ENCODE assay signal across 9 mouse cellular contexts in the genomic region with DNA sequence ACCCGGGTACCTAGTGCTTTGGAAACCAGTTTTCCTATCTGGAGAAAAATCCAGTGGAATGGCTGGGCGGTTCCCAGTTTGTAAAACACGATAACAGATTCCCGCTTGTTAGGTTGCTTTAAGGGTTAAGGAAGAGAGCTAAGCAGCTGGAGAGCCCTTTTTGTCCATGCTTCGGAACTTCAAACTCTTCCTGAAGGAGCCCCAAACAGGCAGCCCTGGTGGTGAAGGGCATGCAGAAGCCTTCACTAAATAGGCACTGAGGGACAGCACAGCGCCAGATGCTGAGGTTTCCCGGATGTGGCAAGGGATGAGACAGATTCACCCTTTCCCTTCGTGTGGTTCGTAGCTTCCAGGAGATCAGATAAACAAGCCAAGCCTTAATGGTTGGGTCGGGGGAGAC. TPM values are rescaled to one million over a fixed set of nuclear protein-coding genes. Genes with fewer than 3 reads are reported as not detected.
DNase-seq lines count a peak whose midpoint lies in the region; ATAC-seq and TF ChIP-seq lines count a peak whose summit lies in the region.
"Had no signal": no experiment of that assay in that cellular context is flagged by ENCODE, and none has a peak within 500 bp of the region (broad histone marks: within the 10 kb centered on the region; RNA-seq: fewer than 3 reads in every experiment).

No protein-coding gene starts in this region.

- 21% methylated on average over 10 of the region's 10 CpGs for WGBS in kidney, postnatal 0 days
- WGBS in kidney, adult 2 months: 29% methylated on average over 10 of the region's 10 CpGs
- 20% methylated on average over 10 of the region's 10 CpGs for WGBS in hindbrain, embryonic 12.5 days
- 12% methylated on average over 10 of the region's 10 CpGs for WGBS in midbrain, postnatal 0 days

- TF ChIP-seq POLR2A in kidney, adult 2 months (IDR thresholded peaks at IDR 0.05; ENCODE audit: low read depth, low read length): no peak

- H3K4me2 ChIP-seq in kidney, postnatal 0 days (ENCODE audit: low read length): peak overlapping the region; percentile 90
- peak overlapping the region; percentile 94 for H3K4me2 ChIP-seq in hindbrain, embryonic 12.5 days (replicated peaks)
- H3K4me2 ChIP-seq in midbrain, postnatal 0 days (ENCODE audit: low read depth, low read length, poor library complexity, severe bottlenecking): peak overlapping the region; percentile 28

- DNase-seq in kidney, postnatal 0 days (ENCODE audit: low spot score): peak; percentile 47
- no peak for DNase-seq in kidney, adult 2 months
- peak; percentile 26 for DNase-seq in embryo, embryonic 9.5 days (ENCODE audit: extremely low spot score)
- DNase-seq in midbrain, postnatal 0 days (ENCODE audit: low spot score): peak; percentile 36
- DNase-seq in left cerebral cortex, adult 9 months (ENCODE audit: low spot score in 2 of 2): no peak
- no peak for DNase-seq in adrenal gland, adult 18-20 months (ENCODE audit: low spot score in 2 of 2)

- no peaks in the 10 kb centered on the region for H3K27me3 ChIP-seq in kidney, postnatal 0 days (ENCODE audit: insufficient read depth, low read length)
- H3K27me3 ChIP-seq in kidney, adult 2 months (replicated peaks; ENCODE audit: control insufficient read depth, insufficient read depth, low read length): no peaks in the 10 kb centered on the region
- peaks cover 14% of the 10 kb centered on the region for H3K27me3 ChIP-seq in hindbrain, embryonic 12.5 days
- no peaks in the 10 kb centered on the region for H3K27me3 ChIP-seq in midbrain, postnatal 0 days (ENCODE audit: insufficient read depth, low read length)

- peak overlapping the region; percentile 88 for H3K27ac ChIP-seq in kidney, postnatal 0 days
- no peak overlapping the region for H3K27ac ChIP-seq in kidney, adult 2 months (ENCODE audit: insufficient read depth, low read depth, low read length)
- peak overlapping the region; percentile 73; the same call in 1 of the 2 replicates for H3K27ac ChIP-seq in hindbrain, embryonic 12.5 days
- H3K27ac ChIP-seq in midbrain, postnatal 0 days (ENCODE audit: low read depth, low read length): 0 out of 2 replicates have a peak overlapping the region, but pooled peaks have one; percentile 34

- peak overlapping the region; percentile 40; the same call in 1 of the 2 replicates for H3K9ac ChIP-seq in kidney, postnatal 0 days (ENCODE audit: low read depth, low read length)
- peak overlapping the region; percentile 41; the same call in 1 of the 2 replicates for H3K9ac ChIP-seq in hindbrain, embryonic 12.5 days
- H3K9ac ChIP-seq in midbrain, postnatal 0 days (replicated peaks; ENCODE audit: low read length, poor library complexity, severe bottlenecking): no peak overlapping the region

- no peaks in the 10 kb centered on the region for H3K36me3 ChIP-seq in kidney, postnatal 0 days (ENCODE audit: insufficient read depth, low read length)
- H3K36me3 ChIP-seq in kidney, adult 2 months (ENCODE audit: control insufficient read depth, insufficient read depth, low read length): no peaks in the 10 kb centered on the region
- H3K36me3 ChIP-seq in hindbrain, embryonic 12.5 days: peaks cover 14% of the 10 kb centered on the region; the same call in 1 of the 2 replicates
- no peaks in the 10 kb centered on the region for H3K36me3 ChIP-seq in midbrain, postnatal 0 days (ENCODE audit: insufficient read depth, low read length)

- H3K4me3 ChIP-seq in kidney, postnatal 0 days (replicated peaks; ENCODE audit: low read depth, low read length): peak overlapping the region; percentile 56; the same call in 1 of the 2 replicates
- no peak overlapping the region for H3K4me3 ChIP-seq in kidney, adult 2 months (ENCODE audit: insufficient read depth, low read depth, low read length)
- H3K4me3 ChIP-seq in hindbrain, embryonic 12.5 days: peak overlapping the region; percentile 66; the same call in 1 of the 2 replicates
- H3K4me3 ChIP-seq in midbrain, postnatal 0 days (ENCODE audit: low read depth, low read length): 0 out of 2 replicates have a peak overlapping the region, but pooled peaks have one; percentile 10
- H3K4me3 ChIP-seq: megakaryocyte, embryonic 14.5 days had no signal

- H3K4me1 ChIP-seq in kidney, postnatal 0 days (replicated peaks; ENCODE audit: insufficient read depth, low read length): peaks cover 29% of the 10 kb centered on the region
- no peaks in the 10 kb centered on the region for H3K4me1 ChIP-seq in kidney, adult 2 months (ENCODE audit: control insufficient read depth, insufficient read depth, low read length)
- H3K4me1 ChIP-seq in hindbrain, embryonic 12.5 days: peaks cover 24% of the 10 kb centered on the region
- peaks cover 3% of the 10 kb centered on the region; the same call in 1 of the 2 replicates for H3K4me1 ChIP-seq in midbrain, postnatal 0 days (ENCODE audit: insufficient read depth, low read length)

- ATAC-seq in kidney, postnatal 0 days (replicated peaks; ENCODE audit: low FRiP score, low read depth): no peak
- ATAC-seq in hindbrain, embryonic 12.5 days (ENCODE audit: low FRiP score): no peak
- no peak for ATAC-seq in midbrain, postnatal 0 days (ENCODE audit: low FRiP score)
- ATAC-seq in megakaryocyte-erythroid progenitor cell, adult 5-6 weeks (replicated peaks; ENCODE audit: low FRiP score, low TSS enrichment, poor library complexity, severe bottlenecking): no peak

- no peaks in the 10 kb centered on the region; the same call in 1 of the 2 replicates for H3K9me3 ChIP-seq in kidney, postnatal 0 days (replicated peaks; ENCODE audit: low read length)
- peaks cover 8% of the 10 kb centered on the region for H3K9me3 ChIP-seq in hindbrain, embryonic 12.5 days (replicated peaks)
- H3K9me3 ChIP-seq in midbrain, postnatal 0 days (ENCODE audit: low read length): 0 out of 2 replicates have a peak, but pooled peaks cover 2% of the 10 kb centered on the region

- no peak for TF ChIP-seq CTCF in kidney, postnatal 0 days (IDR thresholded peaks at IDR 0.05; ENCODE audit: low read depth)
- TF ChIP-seq CTCF in kidney, adult 2 months (conservative IDR thresholded peaks at IDR 0.05; ENCODE audit: insufficient read depth, insufficient read length, low read depth, low read length): no peak
- TF ChIP-seq CTCF in midbrain, postnatal 0 days (IDR thresholded peaks at IDR 0.05): peak; percentile 27

RNA-seq across cellular contexts. Expression of a gene that starts 2.6 kb away (rescaled TPM):
- polyA plus RNA-seq in kidney, postnatal 0 days (2015; fragmentation: Nextera tagmentation; extraction: Ambion mirVana): 114 and 118 TPM in 2 replicates
- polyA plus RNA-seq in kidney, adult 2 months (2012; rRNA removed): 16.9 and 29.5 TPM in 2 replicates
- polyA plus RNA-seq in hindbrain, embryonic 12.5 days (2016; fragmentation: Nextera tagmentation; extraction: Ambion mirVana): 110 and 127 TPM in 2 replicates
- total RNA-seq in midbrain, postnatal 0 days (2014; rRNA removed): 57.8 and 64.5 TPM in 2 replicates
- polyA plus RNA-seq in midbrain, postnatal 0 days (2015; fragmentation: Nextera tagmentation; extraction: Ambion mirVana): 46.2 and 48.5 TPM in 2 replicates
- total RNA-seq in megakaryocyte-erythroid progenitor cell, adult 5-6 weeks (2014; fragmentation: Nextera tagmentation): not detected in 2 replicates
- not detected in 2 replicates for total RNA-seq in megakaryocyte-erythroid progenitor cell, adult 5-6 weeks (2017)
- 10 to 100 TPM; 29.0 to 32.9 TPM for total RNA-seq in adrenal gland, adult 18-20 months (2021)

Comparison
In these comparisons a context has a peak if more than half of its experiments do, and no peak if none do; other contexts are left out.
1. DNase-seq: peak in kidney, postnatal 0 days (single experiment), embryo, embryonic 9.5 days (single experiment) and midbrain, postnatal 0 days (single experiment); none in kidney, adult 2 months (single experiment), left cerebral cortex, adult 9 months (0 of 2) and adrenal gland, adult 18-20 months (0 of 2).
2. H3K4me2 ChIP-seq: peak in every context shown above with its lines; median percentile 94 in hindbrain, embryonic 12.5 days; 90 in kidney, postnatal 0 days; 28 in midbrain, postnatal 0 days.